Mouse (Mus musculus) E14TG2a.4 (cell line): ENCODE data around the gene Synj1.

Experiments used
- CTCF ChIP-seq: conservative IDR thresholded peaks from 2 replicates; pipeline ENCODE4 v1.5.1; 2014; ENCODE audit warnings: low read length
- NANOG ChIP-seq: IDR thresholded peaks from 2 replicates; pipeline ENCODE4 v1.6.1; 2014; ENCODE audit warnings: borderline replicate concordance, low read length, mixed read lengths
- POU5F1 ChIP-seq: IDR thresholded peaks from 2 replicates; pipeline ENCODE4 v1.6.1; 2014; ENCODE audit warnings: low read length, borderline replicate concordance

DNA sequence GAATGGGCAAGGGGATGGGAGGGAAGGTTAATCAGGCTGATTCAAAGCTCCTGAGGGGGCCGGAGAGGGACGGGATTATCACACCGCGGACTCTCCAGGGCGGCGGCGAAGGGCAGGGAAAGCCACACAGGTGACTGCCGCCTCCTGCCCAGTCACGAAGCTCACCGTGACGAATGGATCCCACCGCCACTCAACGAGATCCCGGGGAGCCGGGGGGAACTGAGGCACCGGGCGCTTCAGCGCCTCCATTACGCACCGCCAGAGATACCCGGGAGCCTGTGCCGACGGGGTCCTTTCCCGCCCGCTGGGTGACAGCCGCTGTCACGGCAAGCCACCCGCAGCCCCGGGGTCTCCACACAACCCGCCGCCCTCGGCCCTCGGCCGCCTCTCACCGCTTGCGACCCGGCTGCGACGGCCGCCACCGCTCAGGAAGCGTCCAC is 507 bp downstream of the Synj1 start:
- TF ChIP-seq CTCF, result no peak
- TF ChIP-seq NANOG, result no peak
- TF ChIP-seq POU5F1, result no peak
